Mouse (Mus musculus): ENCODE measurements around the gene 1700025G04Rik. TPM values are rescaled to one million over a fixed set of nuclear protein-coding genes. Genes with fewer than 3 reads are reported as not detected.
"Not testable (repeated sequence)": the region's sequence is repeated elsewhere in the genome, so short reads cannot be mapped to it uniquely, and the experiment has no call there.

1700025G04Rik gene
- total RNA-seq, 2 experiments from 2014 or later = 70.1 to 72.8 TPM

DNA sequence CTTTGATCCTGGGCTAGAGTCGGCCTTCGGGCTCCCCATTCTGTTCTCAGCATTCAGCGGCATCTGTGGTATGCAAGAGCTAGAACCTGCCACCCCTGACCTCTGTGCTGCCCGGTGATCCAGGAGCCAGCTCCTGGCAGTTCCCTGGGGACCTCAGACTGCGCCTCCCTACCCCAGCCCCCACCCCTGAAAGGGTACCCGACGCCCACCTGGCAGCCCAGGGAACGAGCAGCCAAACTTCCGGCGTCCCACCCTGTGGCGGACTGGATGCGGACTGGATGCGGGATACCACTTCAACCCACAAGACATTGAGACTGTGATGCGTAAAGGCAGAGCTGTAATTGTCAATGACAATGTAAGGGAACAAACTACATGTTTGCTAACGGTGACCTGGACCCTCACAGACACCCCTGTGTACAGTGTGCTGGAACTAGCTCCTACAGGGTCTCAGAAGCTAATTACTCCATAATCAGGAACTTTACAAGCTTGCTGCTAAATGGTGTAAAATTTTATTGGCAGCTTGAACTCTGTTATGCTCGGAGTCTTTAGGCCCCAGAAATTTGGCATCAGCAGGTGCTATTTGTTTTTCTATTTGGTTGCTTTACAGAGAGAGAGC is 239.8 kb downstream of the 1700025G04Rik start:
- DNase-seq (ENCODE audit: extremely low spot score in 1 of 2, low spot score in 2 of 2) = no peak
- intact Hi-C loops (cut with DNase I) = no loop called here

DNA sequence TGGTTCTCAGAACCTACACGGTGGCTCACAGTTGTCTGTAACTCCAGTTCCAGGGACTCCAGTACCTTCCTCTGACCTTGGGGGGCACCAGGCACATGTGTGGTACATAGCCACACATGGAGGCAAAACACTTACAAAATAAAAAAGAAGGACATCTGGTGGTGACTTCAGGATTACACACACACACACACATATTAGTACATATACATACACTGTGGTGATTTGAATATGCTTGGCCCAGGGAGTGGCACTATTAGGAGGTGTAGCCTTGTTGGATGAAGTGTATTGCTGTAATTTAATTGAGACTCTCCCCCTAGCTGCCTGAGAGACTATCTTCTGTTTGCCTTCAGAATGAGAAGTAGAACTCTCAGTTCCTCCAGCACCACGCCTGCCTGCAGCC is 241.6 kb downstream of the 1700025G04Rik start:
- intact Hi-C loops (cut with DNase I) = no loop called here
- DNase-seq (ENCODE audit: extremely low spot score in 1 of 2, low spot score in 2 of 2) = no peak

DNA sequence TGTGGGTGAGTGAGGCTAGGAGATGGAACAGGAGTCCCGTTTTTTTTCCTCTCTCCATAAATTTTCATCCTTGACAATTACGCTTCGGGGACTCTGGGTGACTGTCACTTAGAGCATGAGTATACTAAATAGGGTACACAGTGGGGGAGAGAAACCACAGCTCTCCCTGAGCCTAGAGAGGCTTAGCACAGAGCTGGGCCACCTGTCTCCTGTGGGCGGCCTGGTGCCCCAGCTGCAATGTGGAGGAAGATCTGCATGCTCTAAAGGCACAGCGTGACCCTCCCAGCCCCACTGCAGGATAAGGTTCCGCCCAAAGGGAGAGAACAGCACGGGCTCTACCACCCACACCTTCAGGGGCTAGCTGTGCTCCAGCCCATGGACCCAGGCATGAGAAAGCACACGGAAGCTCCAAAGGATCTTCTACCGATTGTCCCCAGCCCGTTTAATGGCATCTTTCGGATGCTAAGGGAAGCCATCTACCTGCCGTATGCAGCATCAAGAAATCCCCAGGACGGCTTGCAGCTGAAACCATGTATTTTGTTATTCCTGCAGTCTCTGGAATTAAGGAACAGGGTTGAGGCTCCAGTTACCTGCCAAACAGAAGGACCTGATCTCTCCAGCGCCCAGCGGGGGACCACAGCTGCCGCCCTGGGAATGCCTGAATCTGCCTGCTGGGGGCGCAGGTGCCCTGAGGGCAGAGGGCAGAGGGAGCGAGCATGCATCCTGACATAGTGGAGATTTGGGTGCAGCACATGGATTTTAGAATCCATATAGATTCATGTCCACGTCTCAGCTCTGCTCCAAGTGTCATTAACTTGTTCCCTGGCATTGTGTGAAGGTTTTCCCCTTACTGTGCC is 243.8 kb downstream of the 1700025G04Rik start:
- DNase-seq (ENCODE audit: extremely low spot score in 1 of 2, low spot score in 2 of 2) = no peak
- intact Hi-C loops (cut with DNase I) = no loop called here

DNA sequence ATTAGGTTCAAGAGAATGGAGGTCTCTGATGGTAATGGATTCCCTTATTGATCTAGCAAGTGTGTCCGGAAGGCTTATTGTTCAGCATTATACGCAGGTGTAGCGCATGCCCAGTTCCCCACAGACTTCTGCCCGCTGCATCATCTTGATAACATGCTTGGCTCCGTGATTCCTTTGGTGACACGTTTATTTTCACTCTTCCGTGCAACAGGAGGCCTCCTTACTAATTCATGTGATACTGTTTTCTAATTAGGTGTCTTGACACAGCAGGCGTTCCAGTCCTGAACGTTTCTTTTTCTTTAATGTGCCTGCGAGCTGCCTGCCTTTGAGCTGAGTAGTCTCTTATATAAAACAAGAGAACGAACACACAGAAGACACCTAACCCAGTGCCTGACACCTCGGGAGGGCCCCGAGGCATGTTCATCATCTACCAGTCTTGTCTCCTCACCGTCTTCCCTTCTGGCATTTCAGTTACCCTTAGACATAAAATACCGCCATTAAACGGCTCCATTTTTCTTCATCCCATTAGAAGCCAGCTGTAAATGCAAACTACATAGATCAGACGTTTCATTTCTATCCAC is 244.6 kb downstream of the 1700025G04Rik start:
- intact Hi-C loops (cut with DNase I) = no loop called here
- DNase-seq (ENCODE audit: extremely low spot score in 1 of 2, low spot score in 2 of 2) = no peak

DNA sequence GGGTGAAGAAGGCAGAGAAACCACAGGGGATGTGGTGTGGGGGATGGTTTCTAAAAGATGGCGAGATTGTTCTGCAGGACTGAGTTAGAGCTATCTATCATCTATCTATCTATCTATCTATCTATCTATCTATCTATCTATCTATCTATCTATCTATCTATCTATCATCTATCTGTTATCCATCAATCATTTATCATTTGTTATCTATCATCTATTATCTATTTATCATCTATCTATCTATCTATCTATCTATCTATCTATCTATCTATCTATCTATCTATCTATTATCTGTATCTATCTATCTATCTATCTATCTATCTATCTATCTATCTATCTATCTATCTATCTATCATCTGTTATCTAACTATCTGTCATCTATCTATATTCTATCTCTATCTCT is 249.6 kb downstream of the 1700025G04Rik start:
- intact Hi-C loops (cut with DNase I); DNase-seq (ENCODE audit: extremely low spot score in 1 of 2, low spot score in 2 of 2): not testable (repeated sequence)

GRCm38 (mm10) chr1:151835261-151835660 is 254.7 kb downstream of the 1700025G04Rik start:
- no peak for DNase-seq (ENCODE audit: extremely low spot score in 1 of 2, low spot score in 2 of 2)

DNA sequence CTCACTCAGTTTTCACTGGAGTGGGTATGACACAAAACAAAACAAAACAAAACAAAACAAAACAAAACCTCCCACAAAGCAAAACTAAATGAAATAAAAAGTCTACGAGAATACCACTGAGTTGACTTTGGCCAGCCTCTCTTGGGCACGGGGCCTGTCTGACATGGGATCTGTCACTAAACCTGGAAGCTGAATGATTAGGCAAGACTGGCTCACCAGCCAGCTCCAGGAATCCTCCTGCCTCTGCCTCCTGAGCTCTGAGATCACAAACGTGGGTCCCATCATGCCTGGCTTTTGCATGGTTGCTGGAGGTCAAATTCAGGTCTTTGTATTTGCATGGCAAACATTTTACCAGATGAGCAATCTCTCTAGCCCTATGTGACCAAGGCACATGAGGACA is 258.1 kb downstream of the 1700025G04Rik start:
- DNase-seq (ENCODE audit: extremely low spot score in 1 of 2, low spot score in 2 of 2) = no peak
- intact Hi-C loops (cut with DNase I) = no loop called here

More at GRCm38 (mm10) chr1:151835261-151835660, 254.7 kb downstream of the 1700025G04Rik start:
- intact Hi-C loops (cut with DNase I) = no loop called here

- intact Hi-C loops (cut with DNase I) = loop anchor here (10.0 kb wide), 1 partner anchor 460 kb away; no protein-coding TSS in a partner anchor
- DNase-seq (ENCODE audit: extremely low spot score in 1 of 2, low spot score in 2 of 2) = peak in 1 of 2 experiments; percentile 28
These were observed 264.9 kb downstream of the 1700025G04Rik start for GRCm38 (mm10) chr1:151825065-151825464.

DNA sequence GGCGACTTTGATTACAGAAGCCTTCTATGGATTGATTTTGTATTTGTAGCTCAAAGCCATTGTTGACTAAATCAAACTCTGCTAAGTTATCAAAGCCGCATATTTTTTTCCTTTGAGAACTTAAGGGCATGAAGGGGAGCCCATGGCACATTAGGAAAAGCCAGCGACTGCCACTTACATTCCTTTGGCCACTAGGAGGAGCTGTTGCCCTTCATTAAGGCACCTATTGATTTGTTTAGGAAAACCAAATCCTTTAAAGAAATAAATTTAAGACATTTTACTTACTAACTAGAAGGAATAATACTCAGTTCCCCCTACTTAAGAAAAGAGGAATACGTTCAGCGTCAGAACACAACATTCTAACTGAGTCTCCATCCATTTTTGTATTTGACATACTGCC is 269.5 kb downstream of the 1700025G04Rik start:
- peak; percentile 68 to 69 for DNase-seq (ENCODE audit: extremely low spot score in 1 of 2, low spot score in 2 of 2)
- intact Hi-C loops (cut with DNase I) = loop anchor here (5.0 to 10.0 kb wide), 2 partner anchors 267 to 464 kb away; no protein-coding TSS in a partner anchor

DNA sequence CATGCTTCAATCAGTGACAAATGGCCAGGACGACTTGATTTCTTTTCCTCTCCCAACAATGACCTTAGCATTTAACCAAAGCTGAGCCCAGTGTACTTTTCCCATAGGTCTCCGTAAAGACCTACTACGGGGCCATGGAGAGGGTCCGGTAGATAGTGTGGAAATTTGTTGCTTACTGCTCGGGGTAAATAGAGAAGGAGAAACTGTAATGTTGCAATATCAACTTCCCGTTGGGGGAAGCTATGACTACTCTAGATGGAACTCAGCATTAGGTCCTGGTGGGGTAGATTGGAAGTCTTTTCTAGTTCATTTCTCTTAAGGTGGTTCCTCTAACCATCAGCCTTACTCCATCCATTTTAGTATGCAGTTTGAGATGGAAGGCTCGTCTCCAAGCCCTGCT is 270.7 kb downstream of the 1700025G04Rik start:
- DNase-seq (ENCODE audit: extremely low spot score in 1 of 2, low spot score in 2 of 2) = no peak
- intact Hi-C loops (cut with DNase I) = loop anchor here (2.0 kb wide), 1 partner anchor 550 kb away; no protein-coding TSS in a partner anchor

DNA sequence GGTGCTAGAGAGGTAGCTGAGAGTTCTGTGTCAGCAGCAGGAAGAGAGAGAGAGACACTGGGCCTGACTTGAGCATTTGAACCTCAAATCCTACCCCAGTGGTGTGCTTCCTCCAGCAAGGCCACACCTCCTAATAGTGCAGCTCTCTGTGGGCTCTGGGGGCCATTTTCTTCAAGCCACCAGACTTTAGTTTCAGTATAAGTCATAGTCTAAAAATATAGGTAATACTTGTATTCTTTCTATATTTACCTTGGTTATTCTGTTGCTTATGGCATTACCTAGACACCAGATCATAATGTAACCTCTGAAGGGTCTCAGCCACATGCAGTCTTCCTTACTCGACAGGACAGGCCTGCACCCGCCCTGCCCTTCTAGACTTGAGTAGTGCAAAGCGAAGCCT is 273.9 kb downstream of the 1700025G04Rik start:
- DNase-seq (ENCODE audit: extremely low spot score in 1 of 2, low spot score in 2 of 2) = no peak
- intact Hi-C loops (cut with DNase I) = no loop called here

GRCm38 (mm10) chr1:151812004-151812712 is 277.8 kb downstream of the 1700025G04Rik start:
- intact Hi-C loops (cut with DNase I) = no loop called here
- DNase-seq (ENCODE audit: extremely low spot score in 1 of 2, low spot score in 2 of 2) = no peak

- intact Hi-C loops (cut with DNase I) = no loop called here
- DNase-seq (ENCODE audit: extremely low spot score in 1 of 2, low spot score in 2 of 2) = no peak
These were observed 278.5 kb downstream of the 1700025G04Rik start for GRCm38 (mm10) chr1:151811456-151811855.

DNA sequence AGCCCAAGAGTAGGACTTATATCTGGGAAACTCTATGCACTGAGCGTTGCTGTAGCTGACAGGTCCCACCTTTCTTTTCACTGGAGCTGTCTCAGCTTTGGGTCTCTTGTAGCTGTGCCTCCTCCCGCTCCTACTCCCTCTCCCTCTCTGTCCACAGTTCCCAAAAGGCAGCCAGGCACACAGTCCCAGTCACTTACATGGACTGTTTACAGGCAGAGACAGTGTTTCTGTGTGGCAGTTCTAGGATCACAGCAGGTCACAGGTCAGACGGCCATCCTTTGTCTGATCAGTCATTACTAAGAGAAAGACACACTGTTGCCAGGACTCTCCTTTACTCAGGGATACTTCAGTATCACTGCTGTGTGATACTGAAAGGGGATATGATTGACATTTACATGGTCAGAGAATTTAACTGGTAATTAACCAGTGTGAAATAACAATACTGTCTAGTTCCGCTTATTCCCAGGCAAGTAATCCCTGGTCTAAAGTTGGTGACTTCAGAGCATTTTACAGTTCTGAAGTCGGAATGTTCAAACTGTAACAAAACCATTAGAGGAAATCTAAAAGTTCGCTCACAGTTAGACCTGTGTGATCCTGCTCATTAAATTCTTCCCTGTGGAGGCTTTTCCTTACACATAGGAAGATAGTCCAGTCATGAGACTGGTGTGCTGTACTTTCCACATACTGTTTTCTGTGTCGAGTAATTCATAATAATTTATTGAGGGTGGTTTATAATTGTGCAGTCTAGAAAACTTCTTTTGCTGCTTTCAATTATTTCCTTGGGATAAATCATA is 279.1 kb downstream of the 1700025G04Rik start:
- intact Hi-C loops (cut with DNase I) = no loop called here
- no peak for DNase-seq (ENCODE audit: extremely low spot score in 1 of 2, low spot score in 2 of 2)

DNA sequence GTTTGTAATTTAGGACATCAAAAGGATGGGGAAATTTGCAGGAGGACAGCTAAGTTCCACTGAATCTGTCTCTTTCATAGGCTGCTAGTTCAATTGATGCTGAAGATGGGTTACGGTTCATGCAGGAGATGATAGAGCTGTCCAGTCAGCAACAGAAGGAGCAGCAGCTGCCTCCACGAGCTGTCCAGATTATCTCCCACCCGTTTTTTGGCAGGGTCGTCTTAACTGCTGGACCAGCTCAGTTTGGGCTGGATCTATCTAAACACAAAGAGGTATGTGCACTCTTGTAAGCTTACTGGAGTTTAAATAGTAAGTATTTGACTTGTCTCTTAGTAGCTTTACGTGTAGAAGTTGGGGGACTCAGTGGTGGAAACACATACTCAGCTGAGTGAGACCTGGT is 282.6 kb downstream of the 1700025G04Rik start:
- intact Hi-C loops (cut with DNase I) = no loop called here
- no peak for DNase-seq (ENCODE audit: extremely low spot score in 1 of 2, low spot score in 2 of 2)

- DNase-seq (ENCODE audit: extremely low spot score in 1 of 2, low spot score in 2 of 2); intact Hi-C loops (cut with DNase I): not testable (repeated sequence)
These were observed 287.1 kb downstream of the 1700025G04Rik start for GRCm38 (mm10) chr1:151802795-151803194.
